Mouse (Mus musculus) heart, embryonic 15.5 days (tissue): Measurements from ENCODE around the gene Erf. TPM values are rescaled to one million over a fixed set of nuclear protein-coding genes. Genes with fewer than 3 reads are reported as not detected.

ENCODE experiments used
- ATAC-seq: fragments of 200-750 bp; cut with Nextera tagmentation; replicated peaks from 2 replicates; pipeline ENCODE4 v1.8.0; 2017; ENCODE audit warnings: low read depth, moderate TSS enrichment; ENCODE audit not compliant: insufficient number of reproducible peaks, insufficient read depth, low FRiP score
- H3K27ac ChIP-seq: fragments of 300-500 bp; sonication (generic); 2 replicates; pipeline ENCODE4 v1.5.1; 2015; ENCODE audit warnings: mild to moderate bottlenecking, inconsistent platforms
- H3K27me3 ChIP-seq: fragments of 300-500 bp; sonication (generic); 2 replicates; pipeline ENCODE4 v1.6.1; 2015; ENCODE audit warnings: inconsistent platforms
- H3K36me3 ChIP-seq: fragments of 300-500 bp; sonication (generic); 2 replicates; pipeline ENCODE4 v1.6.1; 2015; ENCODE audit warnings: mild to moderate bottlenecking, inconsistent platforms
- H3K4me1 ChIP-seq: fragments of 300-500 bp; sonication (generic); replicated peaks from 2 replicates; pipeline ENCODE4 v1.6.1; 2015; ENCODE audit warnings: inconsistent platforms
- H3K4me2 ChIP-seq: fragments of 300-500 bp; sonication (generic); 2 replicates; pipeline ENCODE4 v1.6.1; 2015; ENCODE audit warnings: inconsistent platforms, mild to moderate bottlenecking, moderate library complexity
- H3K4me3 ChIP-seq: fragments of 300-500 bp; sonication (generic); 2 replicates; pipeline ENCODE4 v1.5.1; 2015; ENCODE audit warnings: mild to moderate bottlenecking, inconsistent platforms
- H3K9ac ChIP-seq: fragments of 300-500 bp; sonication (generic); 2 replicates; pipeline ENCODE4 v1.6.1; 2015; ENCODE audit warnings: mild to moderate bottlenecking, inconsistent platforms
- H3K9me3 ChIP-seq: fragments of 300-500 bp; sonication (generic); replicated peaks from 2 replicates; pipeline ENCODE4 v1.6.1; 2016; ENCODE audit warnings: inconsistent platforms
- WGBS: fragments of 180-500 bp; shearing (Covaris S2); methylation state at CpG from one replicate; pipeline ENCODE4 v1.1.7; 2015; ENCODE audit warnings: mixed read lengths; 5-methylcytosine and 5-hydroxymethylcytosine counted together
- polyA plus RNA-seq: library from polyadenylated mRNA; unstranded; fragments of >200 nt; fragmentation: Nextera tagmentation; extraction: Ambion mirVana; gene quantifications from 2 replicates; pipeline ENCODE4 v1.2.1, GENCODE M21; 2015

Erf gene
- polyA plus RNA-seq, 1 experiment from 2014 or later: 12.1 TPM

DNA sequence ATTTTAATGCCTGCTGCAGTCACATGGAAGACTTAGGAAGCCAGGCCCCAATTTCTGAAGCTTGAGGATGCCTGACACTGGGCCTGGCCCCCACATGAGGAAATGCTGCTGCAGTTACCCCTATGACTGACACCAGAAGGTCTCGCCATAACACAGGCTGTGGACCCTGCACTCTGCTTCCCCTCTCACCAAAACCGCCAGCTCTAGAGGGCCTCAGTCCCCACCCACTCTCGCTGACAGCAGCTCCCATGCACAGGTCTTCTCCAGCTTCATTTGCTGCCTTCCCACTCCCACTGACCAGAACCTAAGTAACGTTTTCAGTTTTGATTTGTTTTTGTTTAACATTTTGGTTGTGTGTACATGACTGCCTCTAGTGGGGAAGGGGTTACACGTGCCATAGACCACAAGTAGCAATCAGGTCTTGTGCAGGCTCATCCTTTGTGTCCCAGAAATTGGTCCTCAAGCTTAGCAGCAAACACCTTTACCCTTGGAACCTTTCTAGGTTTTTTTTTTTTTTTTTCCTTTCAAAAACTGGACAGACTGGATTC is 18.4 kb downstream of the Erf start:
- ATAC-seq: no peak
- peaks cover 72% of the 10 kb centered on the region for H3K36me3 ChIP-seq
- WGBS: 57% methylated on average over 5 of the region's 5 CpGs

DNA sequence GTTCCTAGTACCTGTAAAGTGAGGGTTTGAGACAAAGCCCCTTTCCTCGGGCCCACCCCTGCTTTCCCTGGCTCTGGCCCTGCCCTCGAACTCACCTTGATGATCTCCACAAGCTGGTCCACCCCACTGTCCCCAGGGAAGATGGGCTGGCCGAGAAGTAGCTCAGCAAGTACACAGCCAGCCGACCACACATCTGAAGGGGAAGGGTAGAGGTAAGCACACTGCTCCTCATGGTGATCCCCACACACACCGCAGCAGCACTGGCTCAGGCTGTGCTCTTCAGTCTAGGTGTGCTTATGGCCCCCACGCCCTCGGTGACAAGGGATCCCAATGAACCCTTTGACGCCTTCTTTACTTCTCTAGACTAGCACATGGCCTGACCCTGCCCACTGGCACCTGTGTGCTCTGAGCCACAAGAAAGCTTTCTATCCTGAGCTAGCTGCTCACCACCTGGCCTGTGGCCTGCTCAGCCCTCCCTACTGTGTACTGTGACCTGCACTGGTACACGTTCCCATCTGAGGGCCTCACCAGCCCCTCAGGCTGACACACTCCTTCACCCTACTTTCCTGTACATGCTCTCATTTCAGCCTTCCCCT is 19.8 kb downstream of the Erf start:
- WGBS: 82% methylated on average over 9 of the region's 9 CpGs
- peaks cover 85% of the 10 kb centered on the region for H3K36me3 ChIP-seq
- H3K4me1 ChIP-seq: peaks cover 7% of the 10 kb centered on the region; the same call in 1 of the 2 replicates
- H3K9ac ChIP-seq: no peak overlapping the region
- H3K9me3 ChIP-seq: no peaks in the 10 kb centered on the region
- no peak for ATAC-seq
- no peak overlapping the region for H3K27ac ChIP-seq
- H3K4me2 ChIP-seq: no peak overlapping the region
- no peaks in the 10 kb centered on the region for H3K27me3 ChIP-seq
- H3K4me3 ChIP-seq: no peak overlapping the region

More for the DNA sequence above, 18.4 kb downstream of the Erf start:
- no peak overlapping the region for H3K9ac ChIP-seq
- H3K27me3 ChIP-seq: no peaks in the 10 kb centered on the region
- no peak overlapping the region for H3K4me3 ChIP-seq
- no peaks in the 10 kb centered on the region for H3K9me3 ChIP-seq
- peaks cover 19% of the 10 kb centered on the region for H3K4me1 ChIP-seq
- no peak overlapping the region for H3K27ac ChIP-seq
- no peak overlapping the region for H3K4me2 ChIP-seq

DNA sequence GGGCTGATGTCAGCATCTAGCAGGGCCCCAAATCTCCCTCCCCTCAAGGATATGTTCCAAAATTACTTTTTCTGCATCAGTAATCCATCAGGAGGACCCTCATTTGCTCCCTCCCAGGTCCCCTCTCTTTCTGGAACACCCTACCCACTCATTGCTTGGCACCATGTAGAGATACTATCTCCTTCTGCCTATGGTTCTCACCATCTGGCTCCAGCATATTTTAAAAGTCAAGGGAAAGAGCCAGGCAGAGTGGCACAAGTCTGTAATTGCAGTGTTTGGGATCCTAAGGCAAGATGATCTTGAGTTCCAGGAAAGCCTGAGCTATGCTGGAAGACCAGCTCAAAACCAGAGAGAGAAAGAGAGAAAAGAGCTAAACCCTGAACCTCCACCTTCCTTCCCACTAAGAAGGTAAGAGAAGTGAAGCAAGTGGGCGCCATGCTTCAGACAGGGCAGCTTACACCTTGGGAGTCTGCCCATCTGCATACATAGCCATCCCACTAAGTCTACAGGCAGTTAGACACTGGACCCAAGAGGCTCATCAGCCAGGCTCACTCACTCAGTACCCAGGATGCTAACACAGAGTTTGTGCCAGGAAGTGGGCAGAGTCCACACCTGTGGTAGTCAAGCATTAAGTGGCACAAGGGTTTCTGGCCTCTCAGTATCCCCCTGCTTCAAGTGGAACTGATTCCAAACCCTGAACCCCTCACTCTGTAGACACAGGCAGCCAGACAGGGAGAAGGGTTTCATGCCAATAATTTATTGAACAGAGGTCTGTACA is 22.8 kb downstream of the Erf start:
- WGBS: 94% methylated on average over 1 of the region's 1 CpGs

DNA sequence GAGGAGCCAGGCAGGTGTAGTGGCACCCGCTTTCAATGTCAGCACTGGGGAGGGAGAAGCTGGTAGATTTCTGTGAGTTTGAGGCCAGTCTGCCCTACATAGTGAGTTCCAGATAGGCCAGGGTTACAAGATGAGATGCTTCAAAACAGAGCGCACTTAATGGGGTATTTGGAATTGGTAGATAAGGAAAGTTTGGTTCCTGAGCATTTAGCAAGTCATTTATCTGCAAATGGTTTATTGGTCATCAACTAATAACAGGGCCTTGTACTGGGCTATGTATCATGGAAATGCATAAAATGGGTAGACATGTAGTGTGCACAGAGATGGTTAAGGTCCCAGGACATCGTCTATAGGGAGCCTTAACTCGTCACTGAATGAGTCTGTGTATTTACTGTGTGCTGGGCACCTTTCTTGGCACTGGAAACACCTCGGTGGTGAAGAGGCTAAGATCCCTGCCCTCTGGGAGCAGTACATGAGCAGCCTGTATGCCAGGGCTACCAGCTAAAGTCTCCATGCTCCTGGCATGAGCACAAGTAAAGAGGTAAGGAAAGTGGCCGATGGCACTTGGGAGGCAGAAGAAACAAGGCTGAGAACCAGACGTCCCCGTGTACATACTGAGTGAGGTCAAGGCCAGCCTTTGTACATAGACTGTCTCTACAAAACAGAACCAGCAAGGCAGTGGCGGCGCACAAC is 28.1 kb downstream of the Erf start:
- Histone ChIP-seq H3K4me2 (peak overlapping the region; percentile 95), H3K4me3 (peak overlapping the region; percentile 91), H3K9me3 (no peaks in the 10 kb centered on the region), H3K27ac (no peak overlapping the region), H3K9ac (peak overlapping the region; percentile 80), H3K36me3 (peaks cover 34% of the 10 kb centered on the region), H3K27me3 (no peaks in the 10 kb centered on the region), H3K4me1 (peaks cover 34% of the 10 kb centered on the region)
- WGBS: 80% methylated on average over 10 of the region's 10 CpGs
- no peak for ATAC-seq

More for the DNA sequence above, 22.8 kb downstream of the Erf start:
- Histone ChIP-seq H3K9ac (no peak overlapping the region), H3K27ac (no peak overlapping the region), H3K4me1 (peaks cover 8% of the 10 kb centered on the region), H3K4me2 (no peak overlapping the region), H3K36me3 (peaks cover 86% of the 10 kb centered on the region), H3K27me3 (no peaks in the 10 kb centered on the region), H3K9me3 (no peaks in the 10 kb centered on the region), H3K4me3 (no peak overlapping the region)
- no peak for ATAC-seq

DNA sequence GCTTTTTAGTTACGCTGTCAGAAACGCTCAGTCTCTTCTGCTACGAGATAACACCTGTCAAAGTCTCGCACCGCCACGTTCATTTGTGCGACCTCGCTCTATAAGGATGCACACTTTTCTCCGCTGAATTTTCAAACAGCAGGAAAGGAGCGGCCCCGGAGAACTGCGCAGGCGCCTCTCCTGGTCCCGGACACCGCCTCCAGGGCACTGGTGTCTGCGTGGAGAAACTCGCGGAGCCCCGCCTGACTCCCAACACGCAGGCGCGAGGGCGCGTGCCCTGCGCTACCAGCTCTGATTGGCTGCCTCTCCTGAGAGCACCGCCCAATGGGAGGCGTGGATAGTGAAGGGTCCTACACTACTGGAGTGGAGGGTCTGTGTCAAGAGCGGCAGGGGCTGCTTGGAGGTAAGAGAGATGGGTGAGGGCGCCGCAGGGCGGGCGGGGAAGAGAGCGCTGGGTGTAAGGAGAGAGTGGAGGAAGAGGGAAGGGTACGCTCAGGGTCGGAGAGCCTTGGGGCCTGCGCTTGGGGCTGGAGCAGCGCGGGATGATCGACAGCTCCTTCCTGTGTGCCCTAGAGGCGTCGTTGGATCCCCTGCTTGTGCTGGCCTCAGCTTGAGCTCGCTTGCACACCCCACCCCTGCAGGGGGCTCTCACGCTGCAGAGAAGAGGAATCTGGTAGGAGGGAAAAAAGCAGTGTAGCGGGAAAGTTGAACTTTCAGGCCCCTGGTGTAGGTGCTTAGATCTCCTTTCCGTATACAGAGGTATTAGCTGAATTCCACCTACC is 29.3 kb downstream of the Erf start, which contains the start of gene Zfp526:
Zfp526 (plus strand) TSS at position 324 of the 782 bp plus-strand sequence.
- Histone ChIP-seq H3K4me2 (peak within 1 kb of the TSS; percentile 95), H3K9ac (peak within 1 kb of the TSS; percentile 80), H3K36me3 (peaks cover 23% of the 10 kb centered on the region), H3K9me3 (no peaks in the 10 kb centered on the region), H3K4me3 (peak within 1 kb of the TSS; percentile 91), H3K27ac (peak within 1 kb of the TSS; percentile 95), H3K27me3 (no peaks in the 10 kb centered on the region), H3K4me1 (peaks cover 33% of the 10 kb centered on the region)
- peak; percentile 91 for ATAC-seq
- WGBS: under 1% methylated on average over 45 of the region's 45 CpGs

DNA sequence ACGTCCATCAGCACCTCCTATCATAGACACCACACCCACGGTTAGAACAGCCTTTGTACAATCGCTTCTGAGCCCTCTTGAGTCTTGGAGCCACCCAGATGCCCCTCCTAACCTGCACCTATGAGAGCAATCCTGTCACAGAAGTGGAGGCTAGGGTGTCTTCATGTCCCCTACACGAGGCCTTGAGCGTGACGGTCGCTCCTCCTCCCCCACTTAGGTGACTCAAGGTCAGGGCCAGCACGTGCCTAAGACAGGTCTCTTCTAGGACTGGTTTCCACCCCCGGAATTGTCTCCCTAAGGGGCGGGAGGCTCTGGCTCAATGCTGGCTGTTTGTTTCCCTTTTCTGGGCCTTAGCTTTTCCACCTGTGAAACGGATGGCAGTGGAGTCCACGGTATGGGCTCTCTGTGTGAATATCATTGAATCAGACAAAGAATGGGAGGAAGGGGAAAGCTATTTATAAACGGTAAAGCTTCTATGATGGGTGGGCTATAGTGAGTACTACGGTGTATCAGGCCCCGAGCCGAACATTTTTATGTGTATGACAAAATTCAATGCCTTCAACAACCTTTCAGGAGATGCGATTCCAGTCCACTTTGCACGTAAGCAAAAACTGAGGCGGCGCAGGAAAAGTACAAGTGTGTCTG is 30.0 kb downstream of the Erf start, which contains the start of gene Dedd2:
Dedd2 (minus strand) TSS at position 159 of the 645 bp plus-strand sequence.
- H3K27me3 ChIP-seq: no peaks in the 10 kb centered on the region
- 3% methylated on average over 20 of the region's 20 CpGs for WGBS
- peaks cover 16% of the 10 kb centered on the region; the same call in 1 of the 2 replicates for H3K36me3 ChIP-seq
- peaks cover 33% of the 10 kb centered on the region for H3K4me1 ChIP-seq
- H3K27ac ChIP-seq: peak within 1 kb of the TSS; percentile 95
- H3K4me2 ChIP-seq: peak within 1 kb of the TSS; percentile 95
- peak within 1 kb of the TSS; percentile 82 for H3K9ac ChIP-seq
- H3K9me3 ChIP-seq: no peaks in the 10 kb centered on the region
- ATAC-seq: no peak
- H3K4me3 ChIP-seq: peak within 1 kb of the TSS; percentile 91

DNA sequence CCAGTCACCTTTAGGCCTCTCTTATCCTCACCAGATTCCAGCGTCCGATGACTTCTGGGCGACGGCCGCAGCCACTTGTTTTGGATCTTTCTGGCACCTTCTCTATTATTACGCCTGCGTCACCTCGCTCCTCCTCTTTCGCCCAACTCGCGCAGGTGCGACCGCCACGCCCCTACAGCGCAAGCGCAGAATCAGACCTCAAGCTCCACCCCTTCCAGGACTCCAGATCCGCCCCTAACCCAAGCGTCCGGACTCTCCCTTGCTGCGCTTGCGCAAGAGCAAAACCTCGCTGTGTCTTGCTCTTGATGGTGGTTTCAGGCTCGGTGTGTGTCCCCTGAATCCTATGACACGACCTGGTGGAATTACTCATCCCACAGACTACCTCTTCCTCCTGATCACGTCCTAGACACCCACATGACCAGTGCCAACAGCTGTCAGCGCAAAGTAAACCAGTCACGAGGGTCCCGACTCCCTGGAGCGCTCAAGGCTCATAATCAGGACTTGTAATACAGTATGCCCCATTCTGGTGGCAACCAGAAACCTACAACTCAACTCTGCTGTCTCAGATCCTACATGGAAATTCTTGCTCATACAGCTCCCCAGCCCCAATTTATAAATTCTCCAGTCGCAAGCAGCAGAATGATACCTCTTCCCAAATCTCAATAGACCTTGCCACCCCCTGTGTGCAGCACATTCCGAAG is 30.7 kb downstream of the Erf start:
- WGBS: 1% methylated on average over 31 of the region's 31 CpGs
- H3K9me3 ChIP-seq: no peaks in the 10 kb centered on the region
- peak overlapping the region; percentile 82 for H3K9ac ChIP-seq
- H3K27me3 ChIP-seq: no peaks in the 10 kb centered on the region
- H3K4me1 ChIP-seq: peaks cover 33% of the 10 kb centered on the region
- H3K27ac ChIP-seq: peak overlapping the region; percentile 95
- H3K4me2 ChIP-seq: peak overlapping the region; percentile 95
- H3K4me3 ChIP-seq: peak overlapping the region; percentile 91
- peaks cover 15% of the 10 kb centered on the region; the same call in 1 of the 2 replicates for H3K36me3 ChIP-seq
- ATAC-seq: peak; percentile 78

DNA sequence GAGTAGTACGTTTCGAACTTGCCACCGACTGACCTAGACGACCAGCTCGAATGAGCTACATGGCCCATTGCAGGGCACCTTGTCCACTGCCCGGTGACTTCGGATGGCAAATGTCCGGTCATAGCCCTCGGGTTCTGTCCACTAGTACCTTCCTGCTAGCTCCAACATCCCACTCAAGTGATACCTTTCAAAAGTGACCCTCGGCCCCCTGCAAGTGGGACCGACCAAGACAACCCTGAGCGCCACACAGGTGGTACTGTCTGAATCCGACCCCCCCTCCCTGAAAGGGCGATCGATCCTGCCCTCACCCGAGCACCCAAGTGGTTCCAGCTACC is 31.2 kb downstream of the Erf start:
- Histone ChIP-seq H3K4me1 (peaks cover 33% of the 10 kb centered on the region), H3K9me3 (no peaks in the 10 kb centered on the region), H3K4me2 (peak overlapping the region; percentile 95), H3K4me3 (peak overlapping the region; percentile 91), H3K27ac (peak overlapping the region; percentile 95), H3K9ac (peak overlapping the region; percentile 82), H3K36me3 (peaks cover 10% of the 10 kb centered on the region; the same call in 1 of the 2 replicates), H3K27me3 (no peaks in the 10 kb centered on the region)
- under 1% methylated on average over 16 of the region's 16 CpGs for WGBS
- no peak for ATAC-seq

DNA sequence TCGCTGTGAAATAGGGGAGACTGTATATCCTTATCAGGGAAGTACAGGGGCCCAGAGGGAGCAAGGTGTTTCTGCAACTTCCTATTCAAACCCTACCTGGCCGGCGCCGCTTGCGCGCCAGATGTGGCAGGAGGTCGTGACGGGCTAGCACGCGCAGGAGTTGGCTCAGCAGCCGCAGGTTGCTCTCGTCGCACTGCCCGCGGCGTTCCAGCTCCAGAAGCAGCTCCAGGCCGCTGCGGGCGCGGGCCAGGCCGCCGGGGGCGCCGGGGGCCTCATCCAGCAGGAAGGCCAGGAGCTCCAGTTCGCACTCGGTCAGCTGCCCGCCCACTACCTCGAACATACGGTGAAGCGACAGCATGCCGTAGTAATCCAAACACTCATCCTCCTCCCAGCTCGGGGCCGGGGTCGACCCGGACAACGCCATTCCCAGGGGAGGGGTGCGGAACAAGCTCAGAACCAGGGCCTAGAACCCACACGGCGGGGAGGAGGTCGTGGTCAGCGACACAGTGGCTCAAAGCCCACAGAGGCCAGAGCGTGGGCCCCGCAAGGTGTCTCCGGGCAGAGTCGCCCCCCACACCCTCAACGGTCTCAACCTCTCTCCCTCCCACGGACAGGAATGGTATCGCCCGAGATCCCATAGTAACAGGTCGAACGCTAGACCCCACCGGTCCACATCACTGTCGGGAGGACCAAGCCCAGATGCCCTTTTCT is 31.7 kb downstream of the Erf start:
- H3K9me3 ChIP-seq: no peaks in the 10 kb centered on the region
- H3K4me2 ChIP-seq: peak overlapping the region; percentile 95
- ATAC-seq: no peak
- no peaks in the 10 kb centered on the region for H3K27me3 ChIP-seq
- H3K27ac ChIP-seq: peak overlapping the region; percentile 95
- H3K36me3 ChIP-seq: peaks cover 8% of the 10 kb centered on the region; the same call in 1 of the 2 replicates
- under 1% methylated on average over 53 of the region's 53 CpGs for WGBS
- H3K9ac ChIP-seq: peak overlapping the region; percentile 82
- peaks cover 33% of the 10 kb centered on the region for H3K4me1 ChIP-seq
- peak overlapping the region; percentile 91 for H3K4me3 ChIP-seq
